Mouse (Mus musculus): ENCODE measurements at regions not wholly inside any gene's neighbourhood (a gene's known extent, or its start where the extent isn't known, plus 50 kb on each side); places are given as distances from the start of the nearest gene placed in this dataset.
"Not testable (repeated sequence)": the region's sequence is repeated elsewhere in the genome, so short reads cannot be mapped to it uniquely, and the experiment has no call there.

- Histone ChIP-seq H3K27me3 (ENCODE audit: control insufficient read depth, insufficient read depth, low read length) (no peaks in the 10 kb centered on the region), H3K27ac (replicated peaks; ENCODE audit: low read depth, low read length) (no peak overlapping the region), H3K9ac (ENCODE audit: low read length) (no peak overlapping the region), H3K4me1 (ENCODE audit: control insufficient read depth, insufficient read depth, low read length) (no peaks in the 10 kb centered on the region), H3K4me2 (ENCODE audit: low read depth, severe bottlenecking) (no peak overlapping the region), H3K9me3 (ENCODE audit: control insufficient read depth, low read length) (no peaks in the 10 kb centered on the region), H3K36me3 (ENCODE audit: control insufficient read depth, insufficient read depth, low read length) (no peaks in the 10 kb centered on the region), H3K4me3 (ENCODE audit: low read depth, low read length) (no peak overlapping the region)
- DNase-seq (ENCODE audit: low spot score), result peak; percentile 57
- no peak for ATAC-seq (ENCODE audit: insufficient number of reproducible peaks, low FRiP score, low TSS enrichment, low read depth)
- WGBS, result 45% methylated on average over 6 of the region's 6 CpGs
These were observed 153.2 kb upstream of the Pkdcc start for GRCm38 (mm10) chr17:83061843-83062242.

GRCm38 (mm10) chr17:83063848-83064247 lies 151.2 kb upstream of the Pkdcc start:
- Histone ChIP-seq H3K4me1 (ENCODE audit: control insufficient read depth, insufficient read depth, low read length) (no peaks in the 10 kb centered on the region), H3K4me3 (ENCODE audit: low read depth, low read length) (no peak overlapping the region), H3K27me3 (ENCODE audit: control insufficient read depth, insufficient read depth, low read length) (0 out of 2 replicates have a peak, but pooled peaks cover 2% of the 10 kb centered on the region), H3K4me2 (ENCODE audit: low read depth, severe bottlenecking) (no peak overlapping the region), H3K9ac (ENCODE audit: low read length) (no peak overlapping the region), H3K9me3 (ENCODE audit: control insufficient read depth, low read length) (no peaks in the 10 kb centered on the region), H3K36me3 (ENCODE audit: control insufficient read depth, insufficient read depth, low read length) (no peaks in the 10 kb centered on the region), H3K27ac (replicated peaks; ENCODE audit: low read depth, low read length) (no peak overlapping the region)
- ATAC-seq (ENCODE audit: insufficient number of reproducible peaks, low FRiP score, low TSS enrichment, low read depth), result no peak
- DNase-seq (ENCODE audit: low spot score), result no peak
- WGBS, result 23% methylated on average over 4 of the region's 4 CpGs

GRCm38 (mm10) chr17:83064376-83064775 lies 150.7 kb upstream of the Pkdcc start:
- not testable (repeated sequence) for H3K27me3 ChIP-seq (ENCODE audit: control insufficient read depth, insufficient read depth, low read length); H3K4me3 ChIP-seq (ENCODE audit: low read depth, low read length); ATAC-seq (ENCODE audit: insufficient number of reproducible peaks, low FRiP score, low TSS enrichment, low read depth); H3K36me3 ChIP-seq (ENCODE audit: control insufficient read depth, insufficient read depth, low read length); H3K27ac ChIP-seq (replicated peaks; ENCODE audit: low read depth, low read length); DNase-seq (ENCODE audit: low spot score); H3K4me2 ChIP-seq (ENCODE audit: low read depth, severe bottlenecking); H3K9me3 ChIP-seq (ENCODE audit: control insufficient read depth, low read length); H3K4me1 ChIP-seq (ENCODE audit: control insufficient read depth, insufficient read depth, low read length); H3K9ac ChIP-seq (ENCODE audit: low read length)
- 18% methylated on average over 12 of the region's 12 CpGs for WGBS

- Histone ChIP-seq H3K9me3 (ENCODE audit: control insufficient read depth, low read length) (no peaks in the 10 kb centered on the region), H3K4me1 (ENCODE audit: control insufficient read depth, insufficient read depth, low read length) (no peaks in the 10 kb centered on the region), H3K27me3 (ENCODE audit: control insufficient read depth, insufficient read depth, low read length) (0 out of 2 replicates have a peak, but pooled peaks cover 5% of the 10 kb centered on the region), H3K36me3 (ENCODE audit: control insufficient read depth, insufficient read depth, low read length) (no peaks in the 10 kb centered on the region), H3K27ac (replicated peaks; ENCODE audit: low read depth, low read length) (no peak overlapping the region), H3K9ac (ENCODE audit: low read length) (no peak overlapping the region), H3K4me3 (ENCODE audit: low read depth, low read length) (no peak overlapping the region), H3K4me2 (ENCODE audit: low read depth, severe bottlenecking) (no peak overlapping the region)
- 75% methylated on average over 4 of the region's 4 CpGs for WGBS
- DNase-seq (ENCODE audit: low spot score) (no peak), ATAC-seq (ENCODE audit: insufficient number of reproducible peaks, low FRiP score, low TSS enrichment, low read depth) (no peak)
These were observed 145.8 kb upstream of the Pkdcc start for GRCm38 (mm10) chr17:83069246-83069645.

GRCm38 (mm10) chr17:83071746-83072145 lies 143.3 kb upstream of the Pkdcc start:
- ATAC-seq (ENCODE audit: insufficient number of reproducible peaks, low FRiP score, low TSS enrichment, low read depth), result no peak
- Histone ChIP-seq H3K27me3 (ENCODE audit: control insufficient read depth, insufficient read depth, low read length) (0 out of 2 replicates have a peak, but pooled peaks cover 5% of the 10 kb centered on the region), H3K36me3 (ENCODE audit: control insufficient read depth, insufficient read depth, low read length) (no peaks in the 10 kb centered on the region)

GRCm38 (mm10) chr17:83072175-83072574 lies 142.9 kb upstream of the Pkdcc start:
- Histone ChIP-seq H3K36me3 (ENCODE audit: control insufficient read depth, insufficient read depth, low read length) (no peaks in the 10 kb centered on the region), H3K9ac (ENCODE audit: low read length) (no peak overlapping the region), H3K9me3 (ENCODE audit: control insufficient read depth, low read length) (no peaks in the 10 kb centered on the region), H3K4me3 (ENCODE audit: low read depth, low read length) (no peak overlapping the region), H3K27me3 (ENCODE audit: control insufficient read depth, insufficient read depth, low read length) (0 out of 2 replicates have a peak, but pooled peaks cover 5% of the 10 kb centered on the region), H3K4me1 (ENCODE audit: control insufficient read depth, insufficient read depth, low read length) (peaks cover 3% of the 10 kb centered on the region; the same call in 1 of the 2 replicates), H3K4me2 (ENCODE audit: low read depth, severe bottlenecking) (no peak overlapping the region), H3K27ac (replicated peaks; ENCODE audit: low read depth, low read length) (no peak overlapping the region)
- DNase-seq (ENCODE audit: low spot score) (no peak), ATAC-seq (ENCODE audit: insufficient number of reproducible peaks, low FRiP score, low TSS enrichment, low read depth) (no peak; the same call in 1 of the 2 replicates)
- WGBS, result 67% methylated on average over 4 of the region's 4 CpGs

More at GRCm38 (mm10) chr17:83071746-83072145, 143.3 kb upstream of the Pkdcc start:
- Histone ChIP-seq H3K27ac (replicated peaks; ENCODE audit: low read depth, low read length) (no peak overlapping the region), H3K4me3 (ENCODE audit: low read depth, low read length) (no peak overlapping the region), H3K4me2 (ENCODE audit: low read depth, severe bottlenecking) (no peak overlapping the region), H3K9ac (ENCODE audit: low read length) (no peak overlapping the region), H3K9me3 (ENCODE audit: control insufficient read depth, low read length) (no peaks in the 10 kb centered on the region), H3K4me1 (ENCODE audit: control insufficient read depth, insufficient read depth, low read length) (peaks cover under 1% of the 10 kb centered on the region; the same call in 1 of the 2 replicates)
- DNase-seq (ENCODE audit: low spot score), result no peak
- WGBS, result 87% methylated on average over 6 of the region's 6 CpGs

GRCm38 (mm10) chr17:83074893-83075292 lies 140.2 kb upstream of the Pkdcc start:
- DNase-seq (ENCODE audit: low spot score) (no peak), ATAC-seq (ENCODE audit: insufficient number of reproducible peaks, low FRiP score, low TSS enrichment, low read depth) (no peak)
- Histone ChIP-seq H3K4me2 (ENCODE audit: low read depth, severe bottlenecking) (no peak overlapping the region), H3K27me3 (ENCODE audit: control insufficient read depth, insufficient read depth, low read length) (peaks cover 6% of the 10 kb centered on the region; the same call in 1 of the 2 replicates), H3K9ac (ENCODE audit: low read length) (no peak overlapping the region), H3K27ac (replicated peaks; ENCODE audit: low read depth, low read length) (no peak overlapping the region), H3K36me3 (ENCODE audit: control insufficient read depth, insufficient read depth, low read length) (no peaks in the 10 kb centered on the region), H3K4me3 (ENCODE audit: low read depth, low read length) (no peak overlapping the region), H3K9me3 (ENCODE audit: control insufficient read depth, low read length) (no peaks in the 10 kb centered on the region), H3K4me1 (ENCODE audit: control insufficient read depth, insufficient read depth, low read length) (peaks cover 16% of the 10 kb centered on the region)
- WGBS, result 80% methylated on average over 5 of the region's 5 CpGs

- WGBS, result 37% methylated on average over 17 of the region's 17 CpGs
- no peak for DNase-seq (ENCODE audit: low spot score)
- Histone ChIP-seq H3K4me1 (ENCODE audit: control insufficient read depth, insufficient read depth, low read length) (peaks cover 26% of the 10 kb centered on the region), H3K27ac (replicated peaks; ENCODE audit: low read depth, low read length) (0 out of 2 replicates have a peak overlapping the region, but pooled peaks have one; percentile 30), H3K27me3 (ENCODE audit: control insufficient read depth, insufficient read depth, low read length) (peaks cover 4% of the 10 kb centered on the region; the same call in 1 of the 2 replicates), H3K9ac (ENCODE audit: low read length) (no peak overlapping the region), H3K4me3 (ENCODE audit: low read depth, low read length) (no peak overlapping the region), H3K36me3 (ENCODE audit: control insufficient read depth, insufficient read depth, low read length) (no peaks in the 10 kb centered on the region), H3K4me2 (ENCODE audit: low read depth, severe bottlenecking) (no peak overlapping the region; the same call in 1 of the 2 replicates), H3K9me3 (ENCODE audit: control insufficient read depth, low read length) (no peaks in the 10 kb centered on the region)
- no peak for ATAC-seq (ENCODE audit: insufficient number of reproducible peaks, low FRiP score, low TSS enrichment, low read depth)
These were observed 137.1 kb upstream of the Pkdcc start for GRCm38 (mm10) chr17:83077737-83078600.
